Mouse (Mus musculus): ENCODE measurements around the gene Lrp1. TPM values are rescaled to one million over a fixed set of nuclear protein-coding genes. Genes with fewer than 3 reads are reported as not detected.

The Lrp1 gene
- total RNA-seq, 1 experiment from 2014 or later: 3.2 TPM

Other genes with a start within 250 kb of the Lrp1 start
- 46.5 and 126 TPM in 2 replicates for gene R3hdm2, start 240.8 kb downstream of the Lrp1 start, total RNA-seq (2017)
- not detected in 2 replicates for gene Stac3, start 119.5 kb downstream of the Lrp1 start, total RNA-seq (2017)
- gene Ndufa4l2, start 106.2 kb downstream of the Lrp1 start, total RNA-seq (2017): not detected in 2 replicates
- gene Shmt2, start 98.7 kb downstream of the Lrp1 start, total RNA-seq (2017): 115 and 119 TPM in 2 replicates
- not detected in 2 replicates for gene Nxph4, start 86.6 kb downstream of the Lrp1 start, total RNA-seq (2017)
- gene Stat6, start 21.8 kb upstream of the Lrp1 start, total RNA-seq (2017): 33.1 and 48.3 TPM in 2 replicates
- 20.8 and 22.6 TPM in 2 replicates for gene Nemp1, start 45.8 kb upstream of the Lrp1 start, total RNA-seq (2017)
- 5.7 and 6.8 TPM in 2 replicates for gene Nab2, start 47.4 kb upstream of the Lrp1 start, total RNA-seq (2017)
- gene Myo1a, start 84.0 kb upstream of the Lrp1 start, total RNA-seq (2017): not detected in 2 replicates
- gene Tac2, start 103.3 kb upstream of the Lrp1 start, total RNA-seq (2017): 0.68 TPM in 1 of 2 replicates, not detected in the other
- 4.7 and 5.0 TPM in 2 replicates for gene Zbtb39, start 118.4 kb upstream of the Lrp1 start, total RNA-seq (2017)
- not detected in 2 replicates for gene Gpr182, start 130.6 kb upstream of the Lrp1 start, total RNA-seq (2017)
- gene Rdh1, start 138.6 kb upstream of the Lrp1 start, total RNA-seq (2017): not detected in 2 replicates
- gene Rdh16f1, start 138.6 kb upstream of the Lrp1 start, total RNA-seq (2017): not detected in 2 replicates
- not detected in 2 replicates for gene Rdh9, start 155.2 kb upstream of the Lrp1 start, total RNA-seq (2017)
- not detected in 2 replicates for gene Rdh16, start 180.0 kb upstream of the Lrp1 start, total RNA-seq (2017)
- not detected in 2 replicates for gene Rdh19, start 228.8 kb upstream of the Lrp1 start, total RNA-seq (2017)
- not detected in 2 replicates for gene Rdh16f2, start 245.3 kb upstream of the Lrp1 start, total RNA-seq (2017)